Mouse (Mus musculus) A20 (cell line): ENCODE data around the gene Pcnt.

Experiments used
- DNase-seq: peaks from one replicate; pipeline ENCODE4 v3.0.0-alpha.2; 2011; ENCODE audit warnings: low read depth, low spot score

Pcnt gene

DNA sequence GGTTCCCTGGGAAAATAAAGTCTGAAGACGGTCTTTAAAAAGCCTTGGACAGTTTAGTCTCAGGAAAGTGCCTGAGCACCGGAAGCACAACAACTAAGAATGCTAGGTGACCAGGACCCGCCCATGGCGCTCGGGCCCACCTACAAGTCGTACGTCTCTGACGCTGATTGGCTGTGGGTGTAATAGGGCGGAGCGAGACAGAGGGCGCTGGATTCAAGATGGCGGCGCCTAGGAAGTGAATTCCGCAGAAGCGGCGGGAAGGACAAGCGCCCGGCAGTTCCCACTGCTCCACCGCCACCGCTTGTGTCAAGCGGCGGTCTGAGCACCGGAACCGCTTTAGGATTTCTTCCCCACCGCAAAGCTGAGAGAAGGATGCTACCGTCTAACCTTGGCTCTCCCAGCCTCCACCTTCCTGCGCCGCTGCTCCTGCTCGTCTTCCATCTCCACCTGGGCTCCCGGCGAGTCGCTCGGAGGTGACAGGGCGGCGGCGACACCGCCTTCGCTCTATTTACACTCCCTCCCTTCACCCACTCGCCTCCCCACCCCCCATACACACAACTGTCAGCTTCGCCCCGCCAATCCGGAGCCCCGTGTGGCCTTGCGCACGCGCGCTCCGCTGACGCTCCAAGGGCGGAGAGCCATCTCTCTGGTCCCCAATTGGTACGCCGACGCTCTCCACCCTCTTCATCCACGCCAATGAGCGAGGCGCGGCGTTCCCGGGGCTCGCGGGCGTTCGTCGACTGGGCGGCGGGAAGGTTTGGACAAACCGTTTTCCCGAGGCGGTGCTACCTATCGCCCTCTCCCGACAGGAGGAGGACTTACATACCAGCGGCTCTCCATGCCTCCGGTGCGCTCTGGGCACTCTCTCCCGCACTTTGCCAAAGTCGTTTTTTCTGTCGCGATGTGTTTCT lies at the start of gene Pcnt:
TSS of gene Pcnt (minus strand) at position 609 of the 911 bp plus-strand sequence.
- DNase-seq, result peak; percentile 98

DNA sequence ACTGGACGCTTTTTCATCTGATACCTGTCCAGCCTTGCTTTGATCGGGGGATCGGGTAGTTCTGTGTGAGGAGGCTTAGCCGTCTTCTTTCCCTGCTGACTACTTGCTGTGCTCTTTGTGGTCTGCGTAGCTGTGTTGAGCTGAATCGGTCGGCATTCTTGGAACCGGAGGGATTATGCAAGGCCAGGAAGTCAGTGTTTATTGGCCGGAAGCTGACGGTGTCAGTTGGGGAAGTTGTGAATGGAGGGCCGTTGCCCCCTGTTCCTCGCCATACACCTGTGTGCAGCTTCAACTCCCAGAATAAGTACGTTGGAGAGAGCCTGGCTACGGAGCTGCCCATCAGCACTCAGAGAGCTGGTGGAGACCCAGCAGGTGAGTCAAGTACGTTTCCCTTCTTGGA lies 46.6 kb upstream of the Pcnt start:
- DNase-seq, result no peak

- DNase-seq, result no peak
Observed at GRCm38 (mm10) chr10:76488265-76488664, 45.7 kb upstream of the Pcnt start.

- no peak for DNase-seq
Observed at GRCm38 (mm10) chr10:76486302-76486701, 43.7 kb upstream of the Pcnt start.

GRCm38 (mm10) chr10:76481480-76481879 lies 38.9 kb upstream of the Pcnt start:
- no peak for DNase-seq

- no peak for DNase-seq
Observed at GRCm38 (mm10) chr10:76480851-76481250, 38.3 kb upstream of the Pcnt start.

DNA sequence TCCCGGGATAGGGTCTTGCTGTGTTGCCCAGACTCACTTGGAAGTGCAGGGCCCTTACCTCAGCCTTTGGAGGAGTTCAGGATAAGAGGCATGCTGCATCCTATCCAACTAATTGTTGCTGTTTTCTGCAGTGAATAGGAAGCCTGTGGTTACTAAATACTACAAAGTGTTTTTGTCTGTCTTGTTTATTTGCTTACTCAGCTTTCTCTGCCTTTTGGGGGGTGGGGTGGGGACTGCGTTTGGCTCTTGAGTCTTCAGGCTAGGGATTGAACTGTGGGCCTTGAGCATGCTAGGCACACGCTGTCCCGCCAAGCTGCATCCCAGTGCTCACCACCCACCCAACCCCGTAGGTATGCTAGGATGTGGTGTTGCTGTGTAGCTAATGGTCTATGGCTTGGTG lies 31.2 kb upstream of the Pcnt start:
- no peak for DNase-seq

GRCm38 (mm10) chr10:76468203-76469162 lies 25.9 kb upstream of the Pcnt start, which contains the start of the genes Mcm3ap and Ybey:
Gene Mcm3ap, plus strand, starts transcription at chr10:76468927.
Gene Ybey, minus strand, starts transcription at chr10:76469114.
- peak; percentile 96 for DNase-seq

DNA sequence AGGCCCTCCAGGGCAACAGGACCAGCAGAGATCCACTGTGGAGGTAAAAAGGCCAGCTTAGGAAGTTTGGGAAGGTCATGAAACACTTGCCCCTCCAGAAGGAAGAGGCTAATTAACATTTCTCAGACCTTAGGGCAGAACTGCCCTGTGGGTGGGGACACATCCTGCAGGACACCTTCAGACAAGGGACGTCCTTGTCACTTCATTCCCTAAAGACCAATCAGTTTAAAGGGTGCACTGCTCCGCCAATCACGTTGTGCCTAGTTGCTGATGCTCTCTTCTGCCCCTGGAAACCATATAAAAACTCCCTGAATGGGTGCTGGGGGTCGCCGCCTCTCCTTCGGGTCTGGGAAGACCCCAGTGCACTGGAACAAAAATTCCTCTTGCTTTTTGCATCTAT lies 20.1 kb upstream of the Pcnt start:
- DNase-seq, result no peak

DNA sequence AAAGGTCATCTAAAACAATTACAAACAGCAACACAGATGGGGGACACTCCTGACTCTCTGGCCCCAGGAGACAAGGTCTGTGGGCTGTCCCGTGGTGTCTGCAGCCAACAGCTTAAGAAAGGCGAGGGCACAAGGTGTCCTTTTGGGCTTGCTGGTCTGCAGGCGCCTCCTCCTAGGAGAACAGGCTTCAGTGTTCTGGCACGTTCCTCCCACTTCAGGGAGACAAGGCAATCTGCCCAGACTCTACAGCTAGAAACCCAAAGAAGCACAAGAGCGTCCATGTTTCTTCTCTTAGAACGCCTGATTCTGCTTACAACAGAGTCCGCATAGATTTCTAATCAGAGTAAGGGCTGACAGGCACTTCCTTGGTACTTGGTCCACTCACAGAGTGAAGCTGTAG lies 19.7 kb upstream of the Pcnt start:
- DNase-seq, result no peak

DNA sequence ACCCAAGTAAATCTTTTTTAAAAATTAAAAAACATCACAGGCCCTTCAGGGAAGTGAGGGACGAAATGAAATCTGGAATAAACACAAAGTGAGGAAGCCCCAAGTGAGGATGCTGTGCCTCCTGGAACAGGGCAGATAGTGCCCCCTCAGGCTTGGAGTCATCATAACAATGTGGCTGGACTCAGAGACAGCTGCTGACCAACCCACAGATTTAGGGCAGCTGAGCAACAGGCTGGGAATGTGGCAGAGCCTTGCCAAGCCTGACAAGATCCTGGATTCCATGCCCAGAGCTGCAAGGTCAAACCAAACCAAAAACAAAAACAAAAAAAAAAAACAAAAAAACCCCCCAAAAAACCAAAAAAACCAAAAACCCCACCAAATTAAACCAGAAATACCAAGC lies 18.7 kb upstream of the Pcnt start:
- no peak for DNase-seq

DNA sequence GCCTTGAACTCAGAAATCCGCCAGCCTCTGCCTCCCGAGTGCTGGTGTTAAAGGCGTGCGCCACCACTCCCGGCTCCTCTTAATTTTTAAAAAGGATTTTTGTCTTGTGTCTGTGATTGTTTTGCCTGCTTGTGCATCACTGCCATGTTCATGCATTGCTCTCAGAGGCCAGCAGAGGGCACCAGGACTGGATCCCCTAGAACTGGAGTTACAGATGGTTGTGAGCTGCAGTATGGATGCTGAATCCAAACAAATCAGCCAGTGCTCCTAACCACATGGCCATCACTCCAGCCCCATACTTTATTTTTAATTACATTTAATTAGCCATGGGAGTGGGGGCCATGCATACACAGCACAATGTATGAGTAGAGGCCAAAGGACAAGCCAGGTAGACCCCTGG lies 12.7 kb upstream of the Pcnt start:
- peak; percentile 57 for DNase-seq

GRCm38 (mm10) chr10:76448851-76449250 lies 6.3 kb upstream of the Pcnt start, which contains the start of gene 2610028H24Rik:
Gene 2610028H24Rik, plus strand, starts transcription at chr10:76449081.
- DNase-seq, result no peak

- DNase-seq, result no peak
Observed at GRCm38 (mm10) chr10:76447406-76448229, 5.0 kb upstream of the Pcnt start.

- DNase-seq, result peak; percentile 21
Observed at GRCm38 (mm10) chr10:76445996-76446681, 3.6 kb upstream of the Pcnt start.

DNA sequence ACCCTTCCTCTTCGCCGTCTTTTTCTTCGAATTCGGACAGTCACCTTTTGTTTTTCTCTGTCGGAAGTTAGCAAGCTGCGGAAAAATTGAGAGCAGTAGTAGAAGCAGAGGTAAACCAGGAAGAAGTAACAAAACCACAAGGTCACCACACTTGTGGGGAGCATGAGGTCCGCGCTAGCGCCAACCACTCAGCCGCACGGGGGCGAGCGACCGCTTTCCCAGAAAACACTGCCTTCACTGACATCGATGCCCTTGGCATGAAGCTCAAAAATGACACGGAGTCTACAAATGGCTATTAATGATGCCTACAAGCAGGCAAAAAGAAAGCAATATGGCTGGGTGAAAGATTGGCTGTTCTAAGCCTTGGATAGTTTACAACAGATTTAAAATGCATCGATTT lies 2.3 kb downstream of the Pcnt start, which contains the start of gene AC141477.1:
TSS of gene AC141477.1 (minus strand) at position 164 of the 400 bp plus-strand sequence.
- no peak for DNase-seq

DNA sequence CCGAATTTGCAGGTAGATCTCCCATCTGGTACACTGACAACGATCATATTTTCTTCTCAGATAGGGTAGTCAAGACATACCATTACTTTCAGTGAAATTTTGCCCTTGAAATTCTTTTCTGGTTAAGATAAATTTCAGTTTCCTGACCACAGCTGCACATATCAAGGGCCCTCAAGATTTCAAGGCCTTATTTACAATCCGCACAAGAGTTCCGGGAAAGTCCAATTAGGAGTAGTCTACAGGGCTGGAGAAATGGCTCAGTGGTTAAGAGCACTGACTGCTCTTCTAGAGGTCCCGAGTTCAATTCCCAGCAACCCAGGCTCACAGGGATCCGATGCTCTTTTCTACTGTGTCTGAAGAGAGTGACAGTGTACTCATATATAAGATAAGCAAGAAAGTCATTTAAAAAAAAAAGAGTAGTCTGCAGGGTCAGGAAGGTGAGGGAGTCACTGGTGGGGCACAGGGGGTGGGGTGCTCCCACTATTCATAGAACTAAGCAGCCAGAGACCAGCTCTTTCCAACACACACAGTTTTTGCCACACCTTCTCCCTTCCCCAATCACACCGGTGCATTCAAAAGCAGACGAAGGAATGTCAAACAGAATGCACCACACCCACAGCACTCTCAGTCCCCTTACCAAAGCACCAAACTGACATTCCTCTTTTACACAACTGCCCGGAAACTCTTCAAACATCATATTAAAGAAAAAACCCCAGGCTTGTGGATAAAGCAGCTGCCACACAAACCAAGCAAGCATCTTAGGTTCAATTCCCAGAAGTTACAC lies 3.3 kb downstream of the Pcnt start:
- DNase-seq, result no peak

- no peak for DNase-seq
Observed at GRCm38 (mm10) chr10:76433925-76434324, 8.7 kb downstream of the Pcnt start.

DNA sequence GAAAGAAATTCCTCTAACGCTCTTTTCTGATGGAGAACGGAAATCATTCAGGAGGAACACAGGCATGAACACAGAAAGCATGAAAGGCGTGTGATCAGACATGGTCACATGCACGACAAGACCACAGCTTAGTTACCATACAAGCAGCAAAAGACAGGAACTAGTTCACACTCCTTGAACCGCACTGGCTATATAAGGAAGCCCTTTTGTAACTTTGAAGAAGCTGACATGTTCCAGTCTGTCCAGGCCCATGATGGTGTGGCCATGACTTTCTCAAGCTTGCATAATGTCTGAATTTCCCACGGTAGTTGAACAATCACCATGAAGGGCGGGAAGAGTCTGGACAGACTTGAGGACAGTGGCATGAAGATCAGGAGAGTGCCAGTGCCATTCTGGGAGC lies 16.9 kb downstream of the Pcnt start:
- no peak for DNase-seq

- no peak for DNase-seq
Observed at GRCm38 (mm10) chr10:76416811-76417210, 25.8 kb downstream of the Pcnt start.
